Mouse (Mus musculus): ENCODE data around the gene Pomp. TPM values are rescaled to one million over a fixed set of nuclear protein-coding genes. Genes with fewer than 3 reads are reported as not detected.

Gene Pomp
- polyA plus RNA-seq, 1 experiment: 1,212 TPM

DNA sequence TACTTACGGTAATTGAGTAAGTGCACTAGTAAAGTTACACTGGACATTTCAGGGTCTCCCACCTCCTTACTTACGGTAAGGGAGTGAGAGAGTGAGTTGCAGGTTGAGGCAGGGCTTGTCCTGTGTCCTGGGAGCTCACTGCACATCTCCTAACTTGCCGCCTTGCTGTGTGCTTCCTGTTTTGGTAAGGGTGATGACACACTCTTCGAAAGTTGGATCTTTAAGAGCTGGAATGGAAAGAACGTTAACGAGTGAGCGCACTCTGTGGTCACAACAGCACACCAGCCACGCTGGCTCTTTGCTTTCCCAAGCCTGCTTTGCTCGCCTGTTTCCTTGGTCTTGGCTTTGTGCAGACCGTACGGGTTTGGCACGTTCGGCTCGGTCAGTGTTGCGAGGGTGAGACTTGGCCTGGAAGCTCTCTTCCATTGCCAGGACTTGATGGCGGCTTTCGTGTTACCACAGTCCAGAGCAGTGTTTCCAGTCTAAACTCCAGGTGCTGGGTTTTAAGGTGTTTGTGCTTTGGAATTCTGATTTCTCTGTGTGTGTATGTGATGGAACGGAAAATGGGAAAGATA, 14.3 kb downstream of the Pomp start:
- Histone ChIP-seq H3K4me1 (ENCODE audit: control insufficient read depth, insufficient read depth, low read length) (0 out of 2 replicates have a peak, but pooled peaks cover 3% of the 10 kb centered on the region), H3K4me3 (ENCODE audit: insufficient read depth, low read depth, low read length) (no peak overlapping the region), H3K27ac (ENCODE audit: insufficient read depth, low read depth, low read length) (no peak overlapping the region)
- no peak for TF ChIP-seq CTCF (IDR thresholded peaks at IDR 0.05; ENCODE audit: insufficient read depth, low read depth, low read length)
- no peak for TF ChIP-seq POLR2A (IDR thresholded peaks at IDR 0.05; ENCODE audit: insufficient read depth, low read depth, low read length)
- WGBS: 81% methylated on average over 18 of the region's 18 CpGs

DNA sequence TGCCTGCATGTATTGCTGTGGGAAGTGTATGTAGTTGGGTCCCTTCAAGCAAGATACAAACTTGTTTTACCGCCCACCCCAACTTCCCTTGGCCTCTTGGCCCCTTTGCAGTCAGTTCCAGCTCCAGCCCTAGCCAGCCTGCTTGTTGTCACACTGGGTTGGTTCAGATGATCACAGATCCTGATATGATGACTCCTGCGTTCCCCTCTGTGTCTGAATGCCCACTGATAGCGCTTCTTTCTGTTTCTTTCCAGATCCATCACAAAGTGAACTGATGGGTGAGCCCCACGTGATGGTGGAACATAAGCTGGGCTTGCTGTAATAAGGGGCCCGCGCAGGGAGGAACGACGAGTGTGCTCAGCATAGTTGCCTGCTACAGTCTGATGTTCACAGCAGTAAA, 14.9 kb downstream of the Pomp start:
- Histone ChIP-seq H3K27ac (ENCODE audit: insufficient read depth, low read depth, low read length) (no peak overlapping the region), H3K4me3 (ENCODE audit: insufficient read depth, low read depth, low read length) (no peak overlapping the region), H3K4me1 (ENCODE audit: control insufficient read depth, insufficient read depth, low read length) (0 out of 2 replicates have a peak, but pooled peaks cover 3% of the 10 kb centered on the region)
- WGBS: 93% methylated on average over 8 of the region's 8 CpGs
- no peak for TF ChIP-seq POLR2A (IDR thresholded peaks at IDR 0.05; ENCODE audit: insufficient read depth, low read depth, low read length)
- no peak for TF ChIP-seq CTCF (IDR thresholded peaks at IDR 0.05; ENCODE audit: insufficient read depth, low read depth, low read length)

DNA sequence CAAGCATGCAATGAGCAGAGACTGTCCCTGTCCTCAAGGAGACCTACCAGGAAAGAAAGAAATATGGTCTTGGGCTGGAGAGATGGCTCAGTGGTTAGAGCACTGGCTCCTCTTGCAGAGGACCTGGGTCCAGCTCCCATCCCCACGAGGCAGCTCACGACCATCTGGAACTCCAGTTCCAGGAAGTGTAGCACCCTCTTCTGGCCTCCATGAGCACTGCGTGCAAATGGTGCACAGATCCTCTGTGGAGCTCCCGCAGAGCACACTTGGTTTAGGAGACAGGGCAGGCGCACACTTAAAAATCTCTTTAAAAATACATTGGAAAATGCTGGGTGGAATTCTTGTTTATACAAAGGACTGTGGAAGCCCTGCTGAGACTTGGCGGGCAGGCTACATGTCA, 17.3 kb downstream of the Pomp start:
- TF ChIP-seq POLR2A (IDR thresholded peaks at IDR 0.05; ENCODE audit: insufficient read depth, low read depth, low read length): no peak
- no peak for TF ChIP-seq CTCF (IDR thresholded peaks at IDR 0.05; ENCODE audit: insufficient read depth, low read depth, low read length)
- Histone ChIP-seq H3K27ac (ENCODE audit: insufficient read depth, low read depth, low read length) (no peak overlapping the region), H3K4me1 (ENCODE audit: control insufficient read depth, insufficient read depth, low read length) (0 out of 2 replicates have a peak, but pooled peaks cover 3% of the 10 kb centered on the region), H3K4me3 (ENCODE audit: insufficient read depth, low read depth, low read length) (no peak overlapping the region)
- 68% methylated on average over 6 of the region's 6 CpGs for WGBS

DNA sequence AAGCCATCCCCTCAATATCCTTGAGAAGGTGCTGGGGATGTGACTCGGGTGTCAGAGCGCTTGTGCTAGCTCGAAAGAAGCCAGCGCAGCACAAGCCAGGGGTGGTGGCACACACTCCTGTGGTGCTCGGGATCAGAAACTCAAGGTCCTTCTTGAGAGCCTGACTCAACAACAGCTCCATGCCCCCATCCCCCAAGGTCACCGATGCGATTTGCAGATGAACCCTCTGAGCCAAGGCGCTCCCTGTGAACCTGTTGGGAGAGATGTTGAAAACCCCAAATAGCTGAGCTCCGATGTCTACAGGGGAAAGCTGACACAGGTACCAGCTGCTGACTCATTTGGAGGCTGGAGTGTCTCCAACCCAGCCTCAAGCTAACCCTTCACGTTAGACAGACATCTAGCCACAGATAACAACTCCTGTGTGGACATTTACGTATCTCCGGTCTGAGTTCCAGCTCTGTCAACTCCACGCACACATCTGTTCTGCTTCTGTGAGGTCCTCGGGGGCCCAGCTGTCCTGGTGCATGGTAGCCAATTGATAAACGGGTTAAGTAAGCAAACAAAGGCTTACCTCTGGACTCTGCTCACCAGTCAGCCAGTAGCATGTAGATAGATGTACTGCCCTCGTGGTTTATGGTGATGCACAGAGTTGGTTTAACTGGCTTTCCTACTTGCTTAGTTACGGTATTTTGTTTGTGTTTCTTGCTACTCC, 19.9 kb downstream of the Pomp start:
- WGBS: 93% methylated on average over 17 of the region's 17 CpGs
- Histone ChIP-seq H3K27ac (ENCODE audit: insufficient read depth, low read depth, low read length) (no peak overlapping the region), H3K4me1 (ENCODE audit: control insufficient read depth, insufficient read depth, low read length) (0 out of 2 replicates have a peak, but pooled peaks cover 3% of the 10 kb centered on the region), H3K4me3 (ENCODE audit: insufficient read depth, low read depth, low read length) (no peak overlapping the region)
- TF ChIP-seq CTCF (IDR thresholded peaks at IDR 0.05; ENCODE audit: insufficient read depth, low read depth, low read length) (no peak), POLR2A (IDR thresholded peaks at IDR 0.05; ENCODE audit: insufficient read depth, low read depth, low read length) (no peak)

DNA sequence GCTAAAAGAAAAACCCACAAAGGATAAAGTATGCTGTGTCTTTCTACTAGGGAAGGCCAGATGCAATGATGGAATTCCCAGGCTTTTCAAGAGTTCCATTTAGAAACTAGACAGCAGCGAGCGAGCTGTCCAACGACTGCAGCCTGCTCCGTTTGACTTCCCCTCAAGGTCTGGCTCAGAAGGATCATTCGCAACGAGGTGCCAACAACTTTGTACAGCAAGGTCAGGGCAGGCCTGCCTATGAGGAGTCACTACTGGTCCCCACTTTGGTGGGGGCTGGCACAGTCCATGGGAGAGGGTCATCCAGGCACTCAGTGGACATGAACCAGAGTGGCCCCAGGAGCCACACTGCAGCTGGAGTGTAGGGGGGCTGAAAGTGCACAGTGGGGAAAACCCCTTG, 23.3 kb downstream of the Pomp start:
- H3K4me3 ChIP-seq (ENCODE audit: insufficient read depth, low read depth, low read length): no peak overlapping the region
- no peak for TF ChIP-seq CTCF (IDR thresholded peaks at IDR 0.05; ENCODE audit: insufficient read depth, low read depth, low read length)
- no peak for TF ChIP-seq POLR2A (IDR thresholded peaks at IDR 0.05; ENCODE audit: insufficient read depth, low read depth, low read length)
- WGBS: 88% methylated on average over 6 of the region's 6 CpGs
- H3K4me1 ChIP-seq (ENCODE audit: control insufficient read depth, insufficient read depth, low read length): no peaks in the 10 kb centered on the region
- no peak overlapping the region for H3K27ac ChIP-seq (ENCODE audit: insufficient read depth, low read depth, low read length)

DNA sequence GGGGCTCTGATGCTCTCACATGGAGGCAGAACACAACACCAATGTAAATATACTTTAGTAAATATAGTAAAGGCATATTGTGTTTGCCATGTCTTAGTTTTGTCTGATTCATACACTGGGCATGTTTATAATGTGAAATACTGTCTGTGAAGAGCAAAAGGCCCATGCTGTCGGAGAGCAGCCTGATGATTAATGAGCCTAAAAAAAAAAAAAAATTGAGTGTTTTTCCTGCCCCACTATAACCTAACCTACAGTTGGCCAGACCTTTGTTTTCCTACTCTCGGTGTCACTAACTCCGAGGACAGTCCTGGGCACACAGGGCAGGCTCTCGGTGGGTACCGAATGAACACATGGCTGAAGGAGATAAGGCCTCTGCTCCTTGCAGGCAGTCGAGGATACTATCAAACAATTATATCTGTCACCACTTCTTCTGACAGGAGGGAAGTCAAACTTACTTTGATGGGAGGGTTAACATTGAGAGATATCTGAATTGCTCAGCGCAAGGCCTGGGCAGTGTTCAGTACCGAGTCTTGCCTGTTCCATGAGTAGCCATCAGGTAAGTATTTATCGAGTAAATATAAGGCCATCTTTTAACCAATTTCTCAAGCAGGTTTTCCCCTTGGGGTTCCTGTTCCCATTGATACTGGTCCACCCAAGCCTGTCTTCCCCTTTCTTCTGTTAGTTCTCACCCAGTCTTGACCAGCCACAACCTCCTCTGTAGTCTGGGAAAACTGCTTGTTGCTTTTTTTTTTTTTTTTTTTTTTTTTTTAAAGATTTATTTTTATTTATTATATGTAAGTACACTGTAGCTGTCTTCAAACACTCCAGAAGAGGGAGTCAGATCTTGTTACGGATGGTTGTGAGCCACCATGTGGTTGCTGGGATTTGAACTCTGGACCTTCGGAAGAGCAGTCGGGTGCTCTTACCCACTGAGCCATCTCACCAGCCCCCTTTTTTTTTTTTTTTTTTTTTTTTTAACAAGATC, 28.3 kb downstream of the Pomp start:
- 93% methylated on average over 9 of the region's 12 CpGs for WGBS
- TF ChIP-seq CTCF (IDR thresholded peaks at IDR 0.05; ENCODE audit: insufficient read depth, low read depth, low read length) (no peak), POLR2A (IDR thresholded peaks at IDR 0.05; ENCODE audit: insufficient read depth, low read depth, low read length) (no peak)
- H3K4me1 ChIP-seq (ENCODE audit: control insufficient read depth, insufficient read depth, low read length): peaks cover 9% of the 10 kb centered on the region
- no peak overlapping the region for H3K27ac ChIP-seq (ENCODE audit: insufficient read depth, low read depth, low read length)
- no peak overlapping the region for H3K4me3 ChIP-seq (ENCODE audit: insufficient read depth, low read depth, low read length)

DNA sequence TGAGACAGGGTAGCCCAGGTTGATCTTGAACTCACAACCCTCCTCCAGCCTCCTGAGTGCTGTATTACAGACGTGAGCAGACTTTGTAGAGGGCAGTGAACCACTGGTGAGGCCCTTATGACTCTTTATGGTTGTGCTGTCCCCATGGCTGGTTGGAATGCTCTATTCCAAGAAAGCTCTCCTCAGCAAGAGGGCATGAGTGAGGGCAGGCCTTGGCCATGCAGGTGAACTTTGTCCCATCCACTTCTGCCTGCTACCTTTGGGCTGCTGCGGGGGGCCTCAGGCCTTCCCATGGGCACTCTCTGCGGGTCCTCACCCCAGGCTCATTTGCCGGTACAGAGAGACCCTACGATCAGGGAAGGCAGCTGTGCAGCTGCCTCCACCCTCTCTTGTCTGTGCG, 32.5 kb downstream of the Pomp start:
- WGBS: 57% methylated on average over 6 of the region's 6 CpGs
- Histone ChIP-seq H3K27ac (ENCODE audit: insufficient read depth, low read depth, low read length) (no peak overlapping the region), H3K4me3 (ENCODE audit: insufficient read depth, low read depth, low read length) (no peak overlapping the region), H3K4me1 (ENCODE audit: control insufficient read depth, insufficient read depth, low read length) (peaks cover 16% of the 10 kb centered on the region)
- TF ChIP-seq POLR2A (IDR thresholded peaks at IDR 0.05; ENCODE audit: insufficient read depth, low read depth, low read length) (no peak), CTCF (IDR thresholded peaks at IDR 0.05; ENCODE audit: insufficient read depth, low read depth, low read length) (no peak)

DNA sequence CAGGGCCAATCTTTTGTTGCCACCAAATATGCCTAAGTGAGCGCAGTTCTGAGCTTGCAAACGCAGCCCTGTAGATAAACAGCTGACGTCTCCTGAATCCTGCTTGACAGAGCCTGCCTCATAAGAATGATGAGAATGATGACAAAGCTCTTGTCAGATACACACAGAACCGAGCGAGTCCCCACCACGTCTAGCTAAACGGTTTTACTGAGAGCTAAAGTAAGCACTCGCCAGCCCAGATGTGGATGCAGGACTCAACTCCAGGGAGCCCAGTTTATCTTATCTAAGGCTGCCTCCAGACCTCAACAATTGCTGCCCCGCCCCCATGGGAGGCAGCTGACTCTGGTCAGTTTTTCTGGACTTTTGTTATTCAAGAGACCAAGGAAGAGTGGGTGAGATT, 32.9 kb downstream of the Pomp start:
- Histone ChIP-seq H3K27ac (ENCODE audit: insufficient read depth, low read depth, low read length) (no peak overlapping the region), H3K4me3 (ENCODE audit: insufficient read depth, low read depth, low read length) (0 out of 2 replicates have a peak overlapping the region, but pooled peaks have one; percentile 1), H3K4me1 (ENCODE audit: control insufficient read depth, insufficient read depth, low read length) (peaks cover 16% of the 10 kb centered on the region)
- WGBS: 62% methylated on average over 9 of the region's 9 CpGs
- TF ChIP-seq CTCF (IDR thresholded peaks at IDR 0.05; ENCODE audit: insufficient read depth, low read depth, low read length) (no peak), POLR2A (IDR thresholded peaks at IDR 0.05; ENCODE audit: insufficient read depth, low read depth, low read length) (no peak)

All from olfactory bulb, adult 2 months (tissue).